Mouse (Mus musculus): ENCODE measurements around the gene Serpinf1. TPM values are rescaled to one million over a fixed set of nuclear protein-coding genes. Genes with fewer than 3 reads are reported as not detected.

The Serpinf1 gene
- polyA plus RNA-seq, 1 experiment from 2014 or later: 40.1 TPM

GRCm38 (mm10) chr11:75463624-75464023 lies 41.1 kb upstream of the Serpinf1 start:
- Histone ChIP-seq H3K36me3 (ENCODE audit: control insufficient read depth, insufficient read depth) (peaks cover 16% of the 10 kb centered on the region), H3K4me3 (ENCODE audit: low read length) (peak overlapping the region; percentile 85), H3K4me1 (ENCODE audit: control insufficient read depth, insufficient read depth, low read length) (peaks cover 36% of the 10 kb centered on the region), H3K9ac (ENCODE audit: low read length) (peak overlapping the region; percentile 35; the same call in 1 of the 2 replicates), H3K27ac (ENCODE audit: low read length) (peak overlapping the region; percentile 98), H3K27me3 (ENCODE audit: control insufficient read depth, insufficient read depth, low read length) (no peaks in the 10 kb centered on the region), H3K4me2 (ENCODE audit: low read depth, low read length) (peak overlapping the region; percentile 76), H3K9me3 (replicated peaks; ENCODE audit: control insufficient read depth, low read length) (0 out of 2 replicates have a peak, but pooled peaks cover 3% of the 10 kb centered on the region)
- ATAC-seq (replicated peaks; ENCODE audit: extremely low read depth, insufficient read depth, low FRiP score): no peak
- WGBS: 52% methylated on average over 4 of the region's 4 CpGs

- Histone ChIP-seq H3K4me1 (ENCODE audit: control insufficient read depth, insufficient read depth, low read length) (peaks cover 33% of the 10 kb centered on the region), H3K4me3 (ENCODE audit: low read length) (peak overlapping the region; percentile 85), H3K27me3 (ENCODE audit: control insufficient read depth, insufficient read depth, low read length) (no peaks in the 10 kb centered on the region), H3K36me3 (ENCODE audit: control insufficient read depth, insufficient read depth) (peaks cover 16% of the 10 kb centered on the region), H3K9me3 (replicated peaks; ENCODE audit: control insufficient read depth, low read length) (0 out of 2 replicates have a peak, but pooled peaks cover 3% of the 10 kb centered on the region), H3K9ac (ENCODE audit: low read length) (peak overlapping the region; percentile 87), H3K4me2 (ENCODE audit: low read depth, low read length) (peak overlapping the region; percentile 76), H3K27ac (ENCODE audit: low read length) (peak overlapping the region; percentile 98)
- peak; percentile 49 for ATAC-seq (replicated peaks; ENCODE audit: extremely low read depth, insufficient read depth, low FRiP score)
- WGBS: 2% methylated on average over 9 of the region's 9 CpGs
Observed at GRCm38 (mm10) chr11:75462865-75463336, 40.4 kb upstream of the Serpinf1 start.

GRCm38 (mm10) chr11:75462253-75462783 lies 39.8 kb upstream of the Serpinf1 start:
- peaks cover 16% of the 10 kb centered on the region for H3K36me3 ChIP-seq (ENCODE audit: control insufficient read depth, insufficient read depth)
- H3K27ac ChIP-seq (ENCODE audit: low read length): peak overlapping the region; percentile 98
- H3K4me2 ChIP-seq (ENCODE audit: low read depth, low read length): peak overlapping the region; percentile 76
- H3K9ac ChIP-seq (ENCODE audit: low read length): peak overlapping the region; percentile 87
- 1% methylated on average over 16 of the region's 16 CpGs for WGBS
- peak overlapping the region; percentile 85 for H3K4me3 ChIP-seq (ENCODE audit: low read length)
- no peaks in the 10 kb centered on the region for H3K27me3 ChIP-seq (ENCODE audit: control insufficient read depth, insufficient read depth, low read length)
- peaks cover 29% of the 10 kb centered on the region for H3K4me1 ChIP-seq (ENCODE audit: control insufficient read depth, insufficient read depth, low read length)
- H3K9me3 ChIP-seq (replicated peaks; ENCODE audit: control insufficient read depth, low read length): 0 out of 2 replicates have a peak, but pooled peaks cover 3% of the 10 kb centered on the region
- peak; percentile 7 for ATAC-seq (replicated peaks; ENCODE audit: extremely low read depth, insufficient read depth, low FRiP score)

DNA sequence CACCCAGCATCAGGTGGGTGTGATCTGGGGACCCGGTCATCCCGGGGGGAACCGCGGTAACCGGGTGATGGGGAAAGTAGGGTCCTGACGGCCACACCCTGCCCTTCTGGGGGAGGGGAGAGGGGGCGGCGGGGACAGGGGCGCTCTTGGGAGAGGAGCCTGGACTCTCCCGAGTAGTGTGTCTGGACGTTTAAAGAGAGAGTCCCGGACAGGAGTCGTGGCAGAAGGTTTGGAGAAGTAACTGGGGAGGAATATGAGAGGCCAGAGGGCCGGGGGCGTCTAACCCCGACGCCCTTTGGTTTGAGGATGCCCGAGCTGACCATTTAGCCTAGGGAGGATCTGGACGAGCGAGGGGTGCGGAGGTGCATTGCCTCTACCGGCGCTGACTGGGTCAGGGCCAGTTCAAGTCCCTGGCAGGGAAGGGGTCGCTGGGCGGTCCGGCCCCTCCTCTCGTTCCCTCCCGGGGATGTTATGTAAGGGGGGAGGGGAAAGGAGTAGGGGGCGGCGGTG lies 39.3 kb upstream of the Serpinf1 start:
- Histone ChIP-seq H3K4me2 (ENCODE audit: low read depth, low read length) (peak overlapping the region; percentile 76), H3K4me3 (ENCODE audit: low read length) (peak overlapping the region; percentile 85), H3K9me3 (replicated peaks; ENCODE audit: control insufficient read depth, low read length) (0 out of 2 replicates have a peak, but pooled peaks cover 2% of the 10 kb centered on the region), H3K4me1 (ENCODE audit: control insufficient read depth, insufficient read depth, low read length) (peaks cover 26% of the 10 kb centered on the region), H3K36me3 (ENCODE audit: control insufficient read depth, insufficient read depth) (peaks cover 16% of the 10 kb centered on the region), H3K27ac (ENCODE audit: low read length) (peak overlapping the region; percentile 98), H3K27me3 (ENCODE audit: control insufficient read depth, insufficient read depth, low read length) (no peaks in the 10 kb centered on the region), H3K9ac (ENCODE audit: low read length) (peak overlapping the region; percentile 87)
- peak; percentile 1; the same call in 1 of the 2 replicates for ATAC-seq (replicated peaks; ENCODE audit: extremely low read depth, insufficient read depth, low FRiP score)
- 0% methylated on average over 30 of the region's 30 CpGs for WGBS

- peak; percentile 88 for ATAC-seq (replicated peaks; ENCODE audit: extremely low read depth, insufficient read depth, low FRiP score)
- Histone ChIP-seq H3K27me3 (ENCODE audit: control insufficient read depth, insufficient read depth, low read length) (no peaks in the 10 kb centered on the region), H3K4me1 (ENCODE audit: control insufficient read depth, insufficient read depth, low read length) (peaks cover 26% of the 10 kb centered on the region), H3K27ac (ENCODE audit: low read length) (peak within 1 kb of the TSS; percentile 98), H3K4me2 (ENCODE audit: low read depth, low read length) (peak within 1 kb of the TSS; percentile 92), H3K9ac (ENCODE audit: low read length) (peak within 1 kb of the TSS; percentile 87), H3K4me3 (ENCODE audit: low read length) (peak within 1 kb of the TSS; percentile 85), H3K9me3 (replicated peaks; ENCODE audit: control insufficient read depth, low read length) (no peaks in the 10 kb centered on the region), H3K36me3 (ENCODE audit: control insufficient read depth, insufficient read depth) (peaks cover 13% of the 10 kb centered on the region)
- under 1% methylated on average over 46 of the region's 46 CpGs for WGBS
Observed at GRCm38 (mm10) chr11:75460844-75461742, 38.6 kb upstream of the Serpinf1 start, which contains the start of gene Tlcd2. Gene Tlcd2 (plus strand): TSS chr11:75461715.

- Histone ChIP-seq H3K4me3 (ENCODE audit: low read length) (peak overlapping the region; percentile 55), H3K36me3 (ENCODE audit: control insufficient read depth, insufficient read depth) (peaks cover 6% of the 10 kb centered on the region), H3K9ac (ENCODE audit: low read length) (peak overlapping the region; percentile 73), H3K4me1 (ENCODE audit: control insufficient read depth, insufficient read depth, low read length) (peaks cover 27% of the 10 kb centered on the region), H3K4me2 (ENCODE audit: low read depth, low read length) (peak overlapping the region; percentile 92), H3K27ac (ENCODE audit: low read length) (peak overlapping the region; percentile 98), H3K9me3 (replicated peaks; ENCODE audit: control insufficient read depth, low read length) (no peaks in the 10 kb centered on the region), H3K27me3 (ENCODE audit: control insufficient read depth, insufficient read depth, low read length) (no peaks in the 10 kb centered on the region)
- ATAC-seq (replicated peaks; ENCODE audit: extremely low read depth, insufficient read depth, low FRiP score): no peak; the same call in 1 of the 2 replicates
- WGBS: 4% methylated on average over 19 of the region's 19 CpGs
Observed at GRCm38 (mm10) chr11:75460103-75460843, 37.8 kb upstream of the Serpinf1 start.

GRCm38 (mm10) chr11:75459751-75460102 lies 37.2 kb upstream of the Serpinf1 start:
- no peak for ATAC-seq (replicated peaks; ENCODE audit: extremely low read depth, insufficient read depth, low FRiP score)
- Histone ChIP-seq H3K4me1 (ENCODE audit: control insufficient read depth, insufficient read depth, low read length) (peaks cover 32% of the 10 kb centered on the region), H3K9me3 (replicated peaks; ENCODE audit: control insufficient read depth, low read length) (no peaks in the 10 kb centered on the region), H3K27me3 (ENCODE audit: control insufficient read depth, insufficient read depth, low read length) (no peaks in the 10 kb centered on the region), H3K36me3 (ENCODE audit: control insufficient read depth, insufficient read depth) (peaks cover 3% of the 10 kb centered on the region), H3K9ac (ENCODE audit: low read length) (peak overlapping the region; percentile 58; the same call in 1 of the 2 replicates), H3K4me2 (ENCODE audit: low read depth, low read length) (peak overlapping the region; percentile 92), H3K27ac (ENCODE audit: low read length) (peak overlapping the region; percentile 98), H3K4me3 (ENCODE audit: low read length) (peak overlapping the region; percentile 55)
- 21% methylated on average over 5 of the region's 5 CpGs for WGBS

- no peaks in the 10 kb centered on the region for H3K36me3 ChIP-seq (ENCODE audit: control insufficient read depth, insufficient read depth)
- no peaks in the 10 kb centered on the region for H3K27me3 ChIP-seq (ENCODE audit: control insufficient read depth, insufficient read depth, low read length)
- peak overlapping the region; percentile 98 for H3K27ac ChIP-seq (ENCODE audit: low read length)
- WGBS: 68% methylated on average over 5 of the region's 5 CpGs
- H3K4me3 ChIP-seq (ENCODE audit: low read length): no peak overlapping the region
- no peak for ATAC-seq (replicated peaks; ENCODE audit: extremely low read depth, insufficient read depth, low FRiP score)
- no peak overlapping the region for H3K9ac ChIP-seq (ENCODE audit: low read length)
- H3K9me3 ChIP-seq (replicated peaks; ENCODE audit: control insufficient read depth, low read length): no peaks in the 10 kb centered on the region
- H3K4me1 ChIP-seq (ENCODE audit: control insufficient read depth, insufficient read depth, low read length): peaks cover 33% of the 10 kb centered on the region
- peak overlapping the region; percentile 92; the same call in 1 of the 2 replicates for H3K4me2 ChIP-seq (ENCODE audit: low read depth, low read length)
Observed at GRCm38 (mm10) chr11:75459141-75459711, 36.7 kb upstream of the Serpinf1 start.
